Mouse (Mus musculus): ENCODE data around the gene Prkce. TPM values are rescaled to one million over a fixed set of nuclear protein-coding genes. Genes with fewer than 3 reads are reported as not detected.

The Prkce gene
- polyA plus RNA-seq, 1 experiment from 2014 or later = 48.0 TPM

GRCm38 (mm10) chr17:86610271-86610969 lies 442.8 kb downstream of the Prkce start:
- ATAC-seq (ENCODE audit: low FRiP score) = no peak
- Histone ChIP-seq H3K9ac (replicated peaks) (no peak overlapping the region), H3K36me3 (no peaks in the 10 kb centered on the region), H3K4me2 (no peak overlapping the region), H3K4me1 (peaks cover 2% of the 10 kb centered on the region), H3K27ac (replicated peaks) (no peak overlapping the region), H3K4me3 (replicated peaks) (no peak overlapping the region), H3K27me3 (replicated peaks) (no peaks in the 10 kb centered on the region), H3K9me3 (replicated peaks) (no peaks in the 10 kb centered on the region)
- WGBS = 89% methylated on average over 8 of the region's 8 CpGs

GRCm38 (mm10) chr17:86611772-86612171 lies 444.2 kb downstream of the Prkce start:
- Histone ChIP-seq H3K4me2 (no peak overlapping the region), H3K27me3 (replicated peaks) (no peaks in the 10 kb centered on the region), H3K27ac (replicated peaks) (no peak overlapping the region), H3K9ac (replicated peaks) (no peak overlapping the region), H3K36me3 (no peaks in the 10 kb centered on the region), H3K4me3 (replicated peaks) (no peak overlapping the region), H3K4me1 (peaks cover 2% of the 10 kb centered on the region), H3K9me3 (replicated peaks) (no peaks in the 10 kb centered on the region)
- 58% methylated on average over 5 of the region's 5 CpGs for WGBS
- no peak for ATAC-seq (ENCODE audit: low FRiP score)

GRCm38 (mm10) chr17:86615592-86616291 lies 448.2 kb downstream of the Prkce start:
- H3K9me3 ChIP-seq (replicated peaks) = no peaks in the 10 kb centered on the region
- no peak overlapping the region for H3K27ac ChIP-seq (replicated peaks)
- H3K4me2 ChIP-seq = no peak overlapping the region
- H3K9ac ChIP-seq (replicated peaks) = no peak overlapping the region
- no peak for ATAC-seq (ENCODE audit: low FRiP score)
- peaks cover 6% of the 10 kb centered on the region; the same call in 1 of the 2 replicates for H3K36me3 ChIP-seq
- peaks cover 10% of the 10 kb centered on the region for H3K4me1 ChIP-seq
- WGBS = 90% methylated on average over 13 of the region's 13 CpGs
- no peaks in the 10 kb centered on the region for H3K27me3 ChIP-seq (replicated peaks)
- no peak overlapping the region for H3K4me3 ChIP-seq (replicated peaks)

- no peak overlapping the region for H3K9ac ChIP-seq (replicated peaks)
- WGBS = 77% methylated on average over 3 of the region's 3 CpGs
- no peaks in the 10 kb centered on the region for H3K27me3 ChIP-seq (replicated peaks)
- no peak overlapping the region for H3K4me2 ChIP-seq
- 0 out of 2 replicates have a peak overlapping the region, but pooled peaks have one; percentile 33 for H3K27ac ChIP-seq (replicated peaks)
- ATAC-seq (ENCODE audit: low FRiP score) = no peak
- peaks cover 8% of the 10 kb centered on the region; the same call in 1 of the 2 replicates for H3K36me3 ChIP-seq
- peaks cover 7% of the 10 kb centered on the region; the same call in 1 of the 2 replicates for H3K4me1 ChIP-seq
- no peaks in the 10 kb centered on the region for H3K9me3 ChIP-seq (replicated peaks)
- no peak overlapping the region for H3K4me3 ChIP-seq (replicated peaks)
These were observed 450.1 kb downstream of the Prkce start for GRCm38 (mm10) chr17:86617570-86618237.

- no peak overlapping the region for H3K4me2 ChIP-seq
- H3K36me3 ChIP-seq = peaks cover 8% of the 10 kb centered on the region; the same call in 1 of the 2 replicates
- H3K27ac ChIP-seq (replicated peaks) = 0 out of 2 replicates have a peak overlapping the region, but pooled peaks have one; percentile 33
- WGBS = 73% methylated on average over 4 of the region's 4 CpGs
- H3K4me1 ChIP-seq = peaks cover 7% of the 10 kb centered on the region; the same call in 1 of the 2 replicates
- H3K9me3 ChIP-seq (replicated peaks) = no peaks in the 10 kb centered on the region
- no peak overlapping the region for H3K4me3 ChIP-seq (replicated peaks)
- H3K27me3 ChIP-seq (replicated peaks) = no peaks in the 10 kb centered on the region
- H3K9ac ChIP-seq (replicated peaks) = no peak overlapping the region
- no peak for ATAC-seq (ENCODE audit: low FRiP score)
These were observed 450.9 kb downstream of the Prkce start for GRCm38 (mm10) chr17:86618431-86618861.

GRCm38 (mm10) chr17:86622862-86623261 lies 455.3 kb downstream of the Prkce start:
- Histone ChIP-seq H3K27ac (replicated peaks) (no peak overlapping the region), H3K9ac (replicated peaks) (no peak overlapping the region), H3K27me3 (replicated peaks) (no peaks in the 10 kb centered on the region), H3K4me2 (no peak overlapping the region), H3K4me1 (peaks cover 7% of the 10 kb centered on the region; the same call in 1 of the 2 replicates), H3K36me3 (peaks cover 11% of the 10 kb centered on the region; the same call in 1 of the 2 replicates), H3K9me3 (replicated peaks) (no peaks in the 10 kb centered on the region), H3K4me3 (replicated peaks) (no peak overlapping the region)
- ATAC-seq (ENCODE audit: low FRiP score) = no peak
- WGBS = 83% methylated on average over 3 of the region's 3 CpGs

GRCm38 (mm10) chr17:86626523-86626922 lies 458.9 kb downstream of the Prkce start:
- ATAC-seq (ENCODE audit: low FRiP score) = no peak
- no peaks in the 10 kb centered on the region; the same call in 1 of the 2 replicates for H3K4me1 ChIP-seq
- no peak overlapping the region for H3K4me2 ChIP-seq
- no peak overlapping the region for H3K9ac ChIP-seq (replicated peaks)
- no peaks in the 10 kb centered on the region for H3K27me3 ChIP-seq (replicated peaks)
- no peak overlapping the region for H3K4me3 ChIP-seq (replicated peaks)
- H3K27ac ChIP-seq (replicated peaks) = no peak overlapping the region
- WGBS = 91% methylated on average over 6 of the region's 6 CpGs
- H3K36me3 ChIP-seq = peaks cover 18% of the 10 kb centered on the region
- H3K9me3 ChIP-seq (replicated peaks) = no peaks in the 10 kb centered on the region

GRCm38 (mm10) chr17:86633131-86633530 lies 465.5 kb downstream of the Prkce start:
- Histone ChIP-seq H3K27ac (replicated peaks) (no peak overlapping the region), H3K4me1 (no peaks in the 10 kb centered on the region; the same call in 1 of the 2 replicates), H3K9me3 (replicated peaks) (no peaks in the 10 kb centered on the region), H3K9ac (replicated peaks) (no peak overlapping the region), H3K36me3 (peaks cover 14% of the 10 kb centered on the region), H3K4me3 (replicated peaks) (no peak overlapping the region), H3K27me3 (replicated peaks) (no peaks in the 10 kb centered on the region), H3K4me2 (no peak overlapping the region)
- 75% methylated on average over 4 of the region's 4 CpGs for WGBS
- no peak for ATAC-seq (ENCODE audit: low FRiP score)

- no peak for ATAC-seq (ENCODE audit: low FRiP score)
- H3K9me3 ChIP-seq (replicated peaks) = no peaks in the 10 kb centered on the region
- no peaks in the 10 kb centered on the region for H3K27me3 ChIP-seq (replicated peaks)
- H3K4me2 ChIP-seq = no peak overlapping the region
- H3K9ac ChIP-seq (replicated peaks) = no peak overlapping the region
- no peak overlapping the region for H3K27ac ChIP-seq (replicated peaks)
- no peaks in the 10 kb centered on the region for H3K4me1 ChIP-seq
- no peak overlapping the region for H3K4me3 ChIP-seq (replicated peaks)
- H3K36me3 ChIP-seq = no peaks in the 10 kb centered on the region
- WGBS = 76% methylated on average over 1 of the region's 1 CpGs
These were observed 469.7 kb downstream of the Prkce start for GRCm38 (mm10) chr17:86637311-86637710.

GRCm38 (mm10) chr17:86639279-86639678 lies 471.7 kb downstream of the Prkce start:
- H3K4me1 ChIP-seq = no peaks in the 10 kb centered on the region
- H3K9ac ChIP-seq (replicated peaks) = no peak overlapping the region
- no peak overlapping the region for H3K4me2 ChIP-seq
- H3K4me3 ChIP-seq (replicated peaks) = no peak overlapping the region
- no peak for ATAC-seq (ENCODE audit: low FRiP score)
- H3K27ac ChIP-seq (replicated peaks) = peak overlapping the region; percentile 2; the same call in 1 of the 2 replicates
- no peaks in the 10 kb centered on the region for H3K36me3 ChIP-seq
- H3K9me3 ChIP-seq (replicated peaks) = no peaks in the 10 kb centered on the region
- H3K27me3 ChIP-seq (replicated peaks) = no peaks in the 10 kb centered on the region
- WGBS = 62% methylated on average over 3 of the region's 3 CpGs

GRCm38 (mm10) chr17:86647226-86647625 lies 479.6 kb downstream of the Prkce start:
- no peak for ATAC-seq (ENCODE audit: low FRiP score)
- H3K27me3 ChIP-seq (replicated peaks) = no peaks in the 10 kb centered on the region
- WGBS = 94% methylated on average over 3 of the region's 3 CpGs
- H3K27ac ChIP-seq (replicated peaks) = no peak overlapping the region
- H3K4me1 ChIP-seq = no peaks in the 10 kb centered on the region
- H3K36me3 ChIP-seq = no peaks in the 10 kb centered on the region
- no peak overlapping the region for H3K4me2 ChIP-seq
- no peaks in the 10 kb centered on the region for H3K9me3 ChIP-seq (replicated peaks)
- H3K9ac ChIP-seq (replicated peaks) = no peak overlapping the region
- no peak overlapping the region for H3K4me3 ChIP-seq (replicated peaks)
